Mouse (Mus musculus): ENCODE results near the gene Ifngr1. TPM values are rescaled to one million over a fixed set of nuclear protein-coding genes. Genes with fewer than 3 reads are reported as not detected.

Gene Ifngr1
- polyA plus RNA-seq, 1 experiment from 2014 or later: 33.8 TPM

- Histone ChIP-seq H3K9ac (replicated peaks; ENCODE audit: low read length) (no peak overlapping the region), H3K27ac (replicated peaks; ENCODE audit: low read depth, low read length) (no peak overlapping the region), H3K9me3 (replicated peaks; ENCODE audit: control insufficient read depth, low read length) (no peaks in the 10 kb centered on the region; the same call in 1 of the 2 replicates), H3K36me3 (replicated peaks; ENCODE audit: control insufficient read depth, insufficient read depth, low read depth, low read length) (no peaks in the 10 kb centered on the region), H3K4me1 (ENCODE audit: control insufficient read depth, insufficient read depth, low read length) (no peaks in the 10 kb centered on the region), H3K4me2 (ENCODE audit: low read depth, low read length) (no peak overlapping the region), H3K4me3 (ENCODE audit: low read depth, low read length) (no peak overlapping the region), H3K27me3 (ENCODE audit: control insufficient read depth, insufficient read depth, low read length) (no peaks in the 10 kb centered on the region)
- no peak for DNase-seq (ENCODE audit: low spot score)
- ATAC-seq (replicated peaks; ENCODE audit: insufficient number of reproducible peaks, low FRiP score, low TSS enrichment, low read depth): no peak
- 94% methylated on average over 3 of the region's 3 CpGs for WGBS
Measured at GRCm38 (mm10) chr10:19562598-19562997, 29.2 kb upstream of the Ifngr1 start.

- Histone ChIP-seq H3K9me3 (replicated peaks; ENCODE audit: control insufficient read depth, low read length) (no peaks in the 10 kb centered on the region; the same call in 1 of the 2 replicates), H3K4me1 (ENCODE audit: control insufficient read depth, insufficient read depth, low read length) (no peaks in the 10 kb centered on the region), H3K4me2 (ENCODE audit: low read depth, low read length) (no peak overlapping the region), H3K4me3 (ENCODE audit: low read depth, low read length) (no peak overlapping the region), H3K27ac (replicated peaks; ENCODE audit: low read depth, low read length) (no peak overlapping the region), H3K36me3 (replicated peaks; ENCODE audit: control insufficient read depth, insufficient read depth, low read depth, low read length) (no peaks in the 10 kb centered on the region), H3K27me3 (ENCODE audit: control insufficient read depth, insufficient read depth, low read length) (no peaks in the 10 kb centered on the region), H3K9ac (replicated peaks; ENCODE audit: low read length) (no peak overlapping the region)
- ATAC-seq (replicated peaks; ENCODE audit: insufficient number of reproducible peaks, low FRiP score, low TSS enrichment, low read depth) (no peak), DNase-seq (ENCODE audit: low spot score) (no peak)
- 82% methylated on average over 1 of the region's 1 CpGs for WGBS
Measured at GRCm38 (mm10) chr10:19563443-19563861, 28.3 kb upstream of the Ifngr1 start.

GRCm38 (mm10) chr10:19567481-19567880, 24.3 kb upstream of the Ifngr1 start:
- ATAC-seq (replicated peaks; ENCODE audit: insufficient number of reproducible peaks, low FRiP score, low TSS enrichment, low read depth) (no peak), DNase-seq (ENCODE audit: low spot score) (no peak)
- no peak overlapping the region for H3K4me2 ChIP-seq (ENCODE audit: low read depth, low read length)
- H3K27me3 ChIP-seq (ENCODE audit: control insufficient read depth, insufficient read depth, low read length): no peaks in the 10 kb centered on the region
- H3K36me3 ChIP-seq (replicated peaks; ENCODE audit: control insufficient read depth, insufficient read depth, low read depth, low read length): no peaks in the 10 kb centered on the region
- no peak overlapping the region for H3K4me3 ChIP-seq (ENCODE audit: low read depth, low read length)
- no peak overlapping the region for H3K27ac ChIP-seq (replicated peaks; ENCODE audit: low read depth, low read length)
- WGBS: 89% methylated on average over 4 of the region's 4 CpGs
- H3K4me1 ChIP-seq (ENCODE audit: control insufficient read depth, insufficient read depth, low read length): no peaks in the 10 kb centered on the region
- no peaks in the 10 kb centered on the region; the same call in 1 of the 2 replicates for H3K9me3 ChIP-seq (replicated peaks; ENCODE audit: control insufficient read depth, low read length)
- no peak overlapping the region for H3K9ac ChIP-seq (replicated peaks; ENCODE audit: low read length)

- no peak for DNase-seq (ENCODE audit: low spot score)
- Histone ChIP-seq H3K27me3 (ENCODE audit: control insufficient read depth, insufficient read depth, low read length) (no peaks in the 10 kb centered on the region), H3K9me3 (replicated peaks; ENCODE audit: control insufficient read depth, low read length) (no peaks in the 10 kb centered on the region), H3K4me2 (ENCODE audit: low read depth, low read length) (no peak overlapping the region), H3K9ac (replicated peaks; ENCODE audit: low read length) (no peak overlapping the region), H3K36me3 (replicated peaks; ENCODE audit: control insufficient read depth, insufficient read depth, low read depth, low read length) (no peaks in the 10 kb centered on the region), H3K4me1 (ENCODE audit: control insufficient read depth, insufficient read depth, low read length) (no peaks in the 10 kb centered on the region), H3K27ac (replicated peaks; ENCODE audit: low read depth, low read length) (no peak overlapping the region), H3K4me3 (ENCODE audit: low read depth, low read length) (no peak overlapping the region)
- WGBS: 92% methylated on average over 4 of the region's 4 CpGs
- no peak for ATAC-seq (replicated peaks; ENCODE audit: insufficient number of reproducible peaks, low FRiP score, low TSS enrichment, low read depth)
Measured at GRCm38 (mm10) chr10:19570288-19570687, 21.5 kb upstream of the Ifngr1 start.

- WGBS: 63% methylated on average over 1 of the region's 1 CpGs
- Histone ChIP-seq H3K4me1 (ENCODE audit: control insufficient read depth, insufficient read depth, low read length) (no peaks in the 10 kb centered on the region), H3K4me3 (ENCODE audit: low read depth, low read length) (no peak overlapping the region), H3K36me3 (replicated peaks; ENCODE audit: control insufficient read depth, insufficient read depth, low read depth, low read length) (no peaks in the 10 kb centered on the region), H3K27ac (replicated peaks; ENCODE audit: low read depth, low read length) (no peak overlapping the region), H3K9me3 (replicated peaks; ENCODE audit: control insufficient read depth, low read length) (no peaks in the 10 kb centered on the region), H3K9ac (replicated peaks; ENCODE audit: low read length) (no peak overlapping the region), H3K27me3 (ENCODE audit: control insufficient read depth, insufficient read depth, low read length) (no peaks in the 10 kb centered on the region), H3K4me2 (ENCODE audit: low read depth, low read length) (no peak overlapping the region)
- DNase-seq (ENCODE audit: low spot score): no peak
- ATAC-seq (replicated peaks; ENCODE audit: insufficient number of reproducible peaks, low FRiP score, low TSS enrichment, low read depth): no peak
Measured at GRCm38 (mm10) chr10:19570716-19571115, 21.0 kb upstream of the Ifngr1 start.

- no peak for ATAC-seq (replicated peaks; ENCODE audit: insufficient number of reproducible peaks, low FRiP score, low TSS enrichment, low read depth)
- 92% methylated on average over 3 of the region's 3 CpGs for WGBS
Measured at GRCm38 (mm10) chr10:19577571-19577970, 14.2 kb upstream of the Ifngr1 start.

GRCm38 (mm10) chr10:19578001-19578400, 13.7 kb upstream of the Ifngr1 start:
- H3K9me3 ChIP-seq (replicated peaks; ENCODE audit: control insufficient read depth, low read length): no peaks in the 10 kb centered on the region
- no peak overlapping the region for H3K9ac ChIP-seq (replicated peaks; ENCODE audit: low read length)
- no peaks in the 10 kb centered on the region for H3K36me3 ChIP-seq (replicated peaks; ENCODE audit: control insufficient read depth, insufficient read depth, low read depth, low read length)
- DNase-seq (ENCODE audit: low spot score) (no peak), ATAC-seq (replicated peaks; ENCODE audit: insufficient number of reproducible peaks, low FRiP score, low TSS enrichment, low read depth) (no peak)
- 81% methylated on average over 6 of the region's 6 CpGs for WGBS
- no peaks in the 10 kb centered on the region for H3K4me1 ChIP-seq (ENCODE audit: control insufficient read depth, insufficient read depth, low read length)
- no peak overlapping the region for H3K4me3 ChIP-seq (ENCODE audit: low read depth, low read length)
- H3K27ac ChIP-seq (replicated peaks; ENCODE audit: low read depth, low read length): no peak overlapping the region
- H3K4me2 ChIP-seq (ENCODE audit: low read depth, low read length): no peak overlapping the region
- H3K27me3 ChIP-seq (ENCODE audit: control insufficient read depth, insufficient read depth, low read length): no peaks in the 10 kb centered on the region

More at GRCm38 (mm10) chr10:19577571-19577970, 14.2 kb upstream of the Ifngr1 start:
- no peak overlapping the region for H3K4me3 ChIP-seq (ENCODE audit: low read depth, low read length)
- no peak overlapping the region for H3K27ac ChIP-seq (replicated peaks; ENCODE audit: low read depth, low read length)
- H3K36me3 ChIP-seq (replicated peaks; ENCODE audit: control insufficient read depth, insufficient read depth, low read depth, low read length): no peaks in the 10 kb centered on the region
- H3K9ac ChIP-seq (replicated peaks; ENCODE audit: low read length): no peak overlapping the region
- no peaks in the 10 kb centered on the region for H3K9me3 ChIP-seq (replicated peaks; ENCODE audit: control insufficient read depth, low read length)
- no peaks in the 10 kb centered on the region for H3K4me1 ChIP-seq (ENCODE audit: control insufficient read depth, insufficient read depth, low read length)
- no peak for DNase-seq (ENCODE audit: low spot score)
- H3K4me2 ChIP-seq (ENCODE audit: low read depth, low read length): no peak overlapping the region
- no peaks in the 10 kb centered on the region for H3K27me3 ChIP-seq (ENCODE audit: control insufficient read depth, insufficient read depth, low read length)

GRCm38 (mm10) chr10:19578409-19578986, 13.3 kb upstream of the Ifngr1 start:
- 76% methylated on average over 9 of the region's 9 CpGs for WGBS
- Histone ChIP-seq H3K9me3 (replicated peaks; ENCODE audit: control insufficient read depth, low read length) (no peaks in the 10 kb centered on the region), H3K27me3 (ENCODE audit: control insufficient read depth, insufficient read depth, low read length) (no peaks in the 10 kb centered on the region), H3K4me3 (ENCODE audit: low read depth, low read length) (no peak overlapping the region), H3K27ac (replicated peaks; ENCODE audit: low read depth, low read length) (no peak overlapping the region), H3K9ac (replicated peaks; ENCODE audit: low read length) (no peak overlapping the region), H3K4me2 (ENCODE audit: low read depth, low read length) (no peak overlapping the region), H3K4me1 (ENCODE audit: control insufficient read depth, insufficient read depth, low read length) (no peaks in the 10 kb centered on the region), H3K36me3 (replicated peaks; ENCODE audit: control insufficient read depth, insufficient read depth, low read depth, low read length) (no peaks in the 10 kb centered on the region)
- no peak for ATAC-seq (replicated peaks; ENCODE audit: insufficient number of reproducible peaks, low FRiP score, low TSS enrichment, low read depth)
- no peak for DNase-seq (ENCODE audit: low spot score)

All from embryonic facial prominence, embryonic 11.5 days (tissue).